Mouse (Mus musculus) G1E (cell line): ENCODE results near the gene Tex33.

Source experiments
- CTCF ChIP-seq: IDR thresholded peaks from 2 replicates; pipeline ENCODE4 v1.5.1; 2012; ENCODE audit warnings: low read depth, low read length, inconsistent platforms, mixed read lengths
- GATA1 ChIP-seq: IDR thresholded peaks from 2 replicates; pipeline ENCODE4 v1.6.1; 2012; ENCODE audit warnings: borderline replicate concordance, low read length, inconsistent platforms, mixed read lengths
- TAL1 ChIP-seq: conservative IDR thresholded peaks from 2 replicates; pipeline ENCODE4 v1.6.1; 2012; ENCODE audit warnings: low read depth, low read length, inconsistent platforms, mixed read lengths

DNA sequence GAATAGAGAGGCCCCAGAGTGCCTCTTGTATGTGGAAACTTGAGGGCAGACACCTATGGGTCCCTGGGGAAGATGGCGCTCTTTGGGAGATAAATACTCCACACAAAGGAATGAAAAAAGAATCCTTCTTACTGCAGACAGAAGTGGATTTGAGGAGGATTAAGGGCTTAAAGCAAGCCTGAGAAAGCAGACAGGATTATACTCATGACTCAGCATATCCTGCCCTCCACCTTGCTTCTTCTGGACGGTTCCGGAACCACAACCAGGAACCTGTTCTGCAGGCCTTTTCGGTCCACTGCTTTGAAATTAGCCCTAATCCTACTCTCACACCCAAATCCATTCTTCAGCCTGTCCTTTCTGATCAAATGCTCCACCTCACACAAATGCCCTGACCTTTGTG, 13.6 kb downstream of the Tex33 start:
- TF ChIP-seq CTCF (no peak), GATA1 (no peak), TAL1 (no peak)
